Mouse (Mus musculus) heart, embryonic 16.5 days (tissue): Measurements from ENCODE around the gene Med28. TPM values are rescaled to one million over a fixed set of nuclear protein-coding genes. Genes with fewer than 3 reads are reported as not detected.

Source experiments
- ATAC-seq: fragments of 200-750 bp; cut with Nextera tagmentation; replicated peaks from 2 replicates; pipeline ENCODE4 v1.8.0; 2017; ENCODE audit warnings: moderate number of reproducible peaks; ENCODE audit not compliant: insufficient read depth, low FRiP score; ENCODE audit errors: extremely low read depth
- H3K27ac ChIP-seq: fragments of 300-500 bp; sonication (generic); 2 replicates; pipeline ENCODE4 v1.5.1; 2014; ENCODE audit warnings: mild to moderate bottlenecking, low read length, control low read depth, moderate library complexity
- H3K27me3 ChIP-seq: fragments of 300-500 bp; sonication (generic); 2 replicates; pipeline ENCODE4 v1.6.1; 2014; ENCODE audit warnings: low read length, mixed read lengths; ENCODE audit not compliant: control insufficient read depth, insufficient read depth
- H3K36me3 ChIP-seq: fragments of 300-500 bp; sonication (generic); 2 replicates; pipeline ENCODE4 v1.6.1; 2014; ENCODE audit not compliant: control insufficient read depth, insufficient read depth
- H3K4me1 ChIP-seq: fragments of 300-500 bp; sonication (generic); 2 replicates; pipeline ENCODE4 v1.6.1; 2014; ENCODE audit warnings: low read length, mixed read lengths; ENCODE audit not compliant: control insufficient read depth, insufficient read depth
- H3K4me2 ChIP-seq: fragments of 300-500 bp; sonication (generic); 2 replicates; pipeline ENCODE4 v1.6.1; 2014; ENCODE audit warnings: low read depth, mild to moderate bottlenecking, control low read depth, low read length
- H3K4me3 ChIP-seq: fragments of 300-500 bp; sonication (generic); 2 replicates; pipeline ENCODE4 v1.5.1; 2014; ENCODE audit warnings: mild to moderate bottlenecking, control low read depth, low read length
- H3K9ac ChIP-seq: fragments of 300-500 bp; sonication (generic); 2 replicates; pipeline ENCODE4 v1.6.1; 2014; ENCODE audit warnings: low read length, control low read depth
- H3K9me3 ChIP-seq: fragments of 300-500 bp; sonication (generic); replicated peaks from 2 replicates; pipeline ENCODE4 v1.6.1; 2016; ENCODE audit warnings: low read length; ENCODE audit not compliant: control insufficient read depth
- WGBS: fragments of 180-500 bp; shearing (Covaris S2); extraction: QIAGEN DNeasy Blood & Tissue Kit; methylation state at CpG from one replicate; pipeline ENCODE4 v1.1.7; 2014; 5-methylcytosine and 5-hydroxymethylcytosine counted together
- polyA plus RNA-seq: library from polyadenylated mRNA; unstranded; fragments of >200 nt; fragmentation: Nextera tagmentation; extraction: Ambion mirVana; gene quantifications from 2 replicates; pipeline ENCODE4 v1.2.1, GENCODE M21; 2015

The Med28 gene
- polyA plus RNA-seq, 1 experiment from 2014 or later = 170 TPM

GRCm38 (mm10) chr5:45521601-45522000, 1.6 kb downstream of the Med28 start:
- no peak for ATAC-seq
- no peaks in the 10 kb centered on the region for H3K9me3 ChIP-seq
- H3K4me1 ChIP-seq = peaks cover 18% of the 10 kb centered on the region
- H3K4me2 ChIP-seq = peak overlapping the region; percentile 93; the same call in 1 of the 2 replicates
- no peak overlapping the region for H3K27ac ChIP-seq
- no peaks in the 10 kb centered on the region for H3K27me3 ChIP-seq
- no peak overlapping the region for H3K4me3 ChIP-seq
- H3K36me3 ChIP-seq = peaks cover 19% of the 10 kb centered on the region
- WGBS = 91% methylated on average over 6 of the region's 6 CpGs
- no peak overlapping the region for H3K9ac ChIP-seq

GRCm38 (mm10) chr5:45525101-45525500, 5.1 kb downstream of the Med28 start:
- Histone ChIP-seq H3K9ac (no peak overlapping the region), H3K27ac (no peak overlapping the region), H3K27me3 (no peaks in the 10 kb centered on the region), H3K4me1 (peaks cover 14% of the 10 kb centered on the region), H3K36me3 (peaks cover 34% of the 10 kb centered on the region), H3K9me3 (no peaks in the 10 kb centered on the region), H3K4me3 (no peak overlapping the region), H3K4me2 (no peak overlapping the region)
- 92% methylated on average over 10 of the region's 10 CpGs for WGBS
- no peak for ATAC-seq

- no peaks in the 10 kb centered on the region for H3K27me3 ChIP-seq
Measured at GRCm38 (mm10) chr5:45526338-45526737, 6.3 kb downstream of the Med28 start.

GRCm38 (mm10) chr5:45529696-45530095, 9.7 kb downstream of the Med28 start:
- Histone ChIP-seq H3K4me1 (no peaks in the 10 kb centered on the region), H3K4me2 (no peak overlapping the region), H3K4me3 (no peak overlapping the region), H3K27me3 (no peaks in the 10 kb centered on the region), H3K36me3 (peaks cover 32% of the 10 kb centered on the region), H3K9ac (no peak overlapping the region), H3K27ac (no peak overlapping the region), H3K9me3 (no peaks in the 10 kb centered on the region)
- no peak for ATAC-seq
- 80% methylated on average over 3 of the region's 3 CpGs for WGBS

More at GRCm38 (mm10) chr5:45526338-45526737, 6.3 kb downstream of the Med28 start:
- Histone ChIP-seq H3K36me3 (peaks cover 34% of the 10 kb centered on the region), H3K4me3 (no peak overlapping the region), H3K9me3 (no peaks in the 10 kb centered on the region), H3K27ac (no peak overlapping the region), H3K9ac (no peak overlapping the region), H3K4me2 (no peak overlapping the region), H3K4me1 (peaks cover 7% of the 10 kb centered on the region)
- WGBS = 83% methylated on average over 4 of the region's 4 CpGs
- ATAC-seq = no peak

GRCm38 (mm10) chr5:45534319-45535098, 14.5 kb downstream of the Med28 start:
- no peaks in the 10 kb centered on the region for H3K36me3 ChIP-seq
- no peak overlapping the region for H3K4me3 ChIP-seq
- ATAC-seq = 0 out of 2 replicates have a peak, but pooled peaks have one; percentile 41
- no peaks in the 10 kb centered on the region for H3K9me3 ChIP-seq
- no peaks in the 10 kb centered on the region for H3K27me3 ChIP-seq
- no peaks in the 10 kb centered on the region for H3K4me1 ChIP-seq
- 7% methylated on average over 15 of the region's 17 CpGs for WGBS
- no peak overlapping the region for H3K4me2 ChIP-seq
- H3K9ac ChIP-seq = no peak overlapping the region
- H3K27ac ChIP-seq = no peak overlapping the region

DNA sequence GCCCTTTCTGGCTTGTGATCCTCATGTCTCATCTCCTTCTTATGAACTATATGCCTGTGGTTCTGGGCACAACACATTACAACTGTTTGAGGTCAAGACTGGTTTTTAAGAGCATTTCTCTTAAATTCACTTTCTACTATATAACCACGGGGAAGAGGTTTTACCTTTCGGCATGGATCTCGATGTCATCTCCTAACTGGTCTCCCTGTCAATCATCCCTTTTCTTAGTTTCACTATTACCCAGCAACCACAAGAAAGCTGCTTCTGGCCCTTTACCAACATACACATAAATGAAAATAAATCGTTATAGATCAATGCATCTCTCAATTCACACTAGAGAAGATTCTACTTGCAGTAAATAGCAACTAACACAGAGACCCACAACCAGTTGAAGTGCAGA, 15.1 kb downstream of the Med28 start:
- H3K27me3 ChIP-seq = no peaks in the 10 kb centered on the region
- no peak overlapping the region for H3K27ac ChIP-seq
- H3K4me1 ChIP-seq = no peaks in the 10 kb centered on the region
- H3K4me3 ChIP-seq = no peak overlapping the region
- H3K36me3 ChIP-seq = no peaks in the 10 kb centered on the region
- no peak overlapping the region for H3K4me2 ChIP-seq
- H3K9me3 ChIP-seq = no peaks in the 10 kb centered on the region
- no peak for ATAC-seq
- WGBS = 68% methylated on average over 4 of the region's 4 CpGs
- H3K9ac ChIP-seq = no peak overlapping the region

DNA sequence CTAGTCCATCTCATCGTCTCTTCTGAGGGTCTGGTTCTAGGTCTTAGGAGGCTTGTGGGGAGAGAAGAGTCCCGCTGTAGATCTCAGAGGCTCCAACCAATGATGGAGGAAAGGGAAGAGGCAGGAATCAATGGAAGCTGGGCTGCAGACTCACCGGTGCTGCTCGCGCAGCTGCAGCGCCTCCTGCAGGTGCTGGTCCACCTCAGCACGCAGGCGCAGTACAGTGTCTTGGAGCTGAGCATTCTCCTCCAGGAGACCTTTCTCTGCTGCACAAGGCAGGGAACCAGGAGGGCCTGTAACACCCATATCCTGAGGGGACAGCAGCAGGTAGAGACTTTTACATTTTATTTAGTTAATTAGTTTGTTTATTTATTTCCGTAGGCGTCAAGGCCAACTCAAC, 19.5 kb downstream of the Med28 start:
- H3K27ac ChIP-seq = no peak overlapping the region
- no peaks in the 10 kb centered on the region for H3K9me3 ChIP-seq
- no peaks in the 10 kb centered on the region for H3K36me3 ChIP-seq
- no peak overlapping the region for H3K4me2 ChIP-seq
- WGBS = 48% methylated on average over 10 of the region's 10 CpGs
- H3K4me1 ChIP-seq = no peaks in the 10 kb centered on the region
- no peaks in the 10 kb centered on the region for H3K27me3 ChIP-seq
- H3K9ac ChIP-seq = no peak overlapping the region
- H3K4me3 ChIP-seq = no peak overlapping the region
- ATAC-seq = no peak

DNA sequence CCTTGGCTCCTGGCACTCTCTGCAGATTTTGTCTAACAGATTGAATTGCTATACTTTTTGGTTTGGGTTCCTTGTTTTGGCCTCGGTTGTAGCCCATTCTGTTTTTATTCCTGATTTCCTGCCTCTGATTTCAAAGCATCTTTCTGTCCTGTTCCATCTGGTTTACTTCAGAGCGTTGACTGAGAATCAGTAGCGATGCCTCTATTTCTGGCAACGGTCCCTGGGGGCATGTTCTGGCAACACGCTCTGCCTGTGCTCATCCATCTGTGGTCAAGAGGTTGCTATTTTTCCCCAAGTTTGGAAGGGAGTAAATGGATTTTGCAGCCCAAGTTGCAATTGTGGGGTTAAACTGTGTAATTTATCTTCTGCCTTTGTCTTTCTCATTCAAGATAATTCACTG, 23.3 kb downstream of the Med28 start:
- no peak overlapping the region for H3K4me3 ChIP-seq
- no peak overlapping the region for H3K9ac ChIP-seq
- no peaks in the 10 kb centered on the region for H3K4me1 ChIP-seq
- no peaks in the 10 kb centered on the region for H3K27me3 ChIP-seq
- no peak for ATAC-seq
- H3K4me2 ChIP-seq = no peak overlapping the region
- no peaks in the 10 kb centered on the region for H3K36me3 ChIP-seq
- H3K9me3 ChIP-seq = no peaks in the 10 kb centered on the region
- WGBS = 40% methylated on average over 5 of the region's 5 CpGs
- no peak overlapping the region for H3K27ac ChIP-seq

DNA sequence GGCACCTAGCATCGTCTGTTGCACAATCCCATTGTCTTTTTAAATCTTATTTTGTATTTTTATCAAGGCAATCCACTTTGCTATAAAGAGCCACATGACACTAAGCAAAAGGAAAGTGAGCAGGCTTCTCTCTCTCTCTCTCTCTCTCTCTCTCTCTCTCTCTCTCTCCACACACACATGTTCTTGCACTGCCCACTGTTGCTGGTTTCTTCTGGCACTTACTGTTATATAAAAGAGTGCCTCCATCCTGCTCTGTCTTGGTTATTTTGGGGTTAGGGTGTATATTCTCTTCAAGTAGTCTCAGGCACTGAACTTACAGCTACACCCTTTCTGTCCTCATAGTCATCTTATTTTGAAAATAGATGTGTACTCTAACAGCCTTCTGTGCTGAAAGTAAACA, 29.6 kb downstream of the Med28 start:
- no peak overlapping the region for H3K4me3 ChIP-seq
- H3K27ac ChIP-seq = no peak overlapping the region
- H3K9ac ChIP-seq = no peak overlapping the region
- WGBS = 74% methylated on average over 1 of the region's 1 CpGs
- no peaks in the 10 kb centered on the region for H3K9me3 ChIP-seq
- H3K4me2 ChIP-seq = no peak overlapping the region
- no peak for ATAC-seq
- no peaks in the 10 kb centered on the region for H3K4me1 ChIP-seq
- no peaks in the 10 kb centered on the region for H3K27me3 ChIP-seq
- H3K36me3 ChIP-seq = no peaks in the 10 kb centered on the region
